Mouse (Mus musculus) E14TG2a.4 (cell line): ENCODE data around the gene Dgki.
A peak's percentile ranks its signal among the peaks of the same experiment; 100 is the strongest.

Source experiments
- H3K27me3 ChIP-seq: 2 replicates; pipeline ENCODE4 v1.6.1; 2014; ENCODE audit warnings: low read length, control low read depth; ENCODE audit not compliant: insufficient read depth
- H3K36me3 ChIP-seq: 2 replicates; pipeline ENCODE4 v1.6.1; 2014; ENCODE audit warnings: low read length, control low read depth; ENCODE audit not compliant: insufficient read depth
- H3K4me1 ChIP-seq: replicated peaks from 2 replicates; pipeline ENCODE4 v1.6.1; 2014; ENCODE audit warnings: low read depth, low read length, control low read depth
- H3K4me3 ChIP-seq: replicated peaks from 2 replicates; pipeline ENCODE4 v1.5.1; 2014; ENCODE audit warnings: mild to moderate bottlenecking, low read length
- H3K9me3 ChIP-seq: 2 replicates; pipeline ENCODE4 v1.6.1; 2014; ENCODE audit warnings: low read length, control low read depth
- CTCF ChIP-seq: conservative IDR thresholded peaks from 2 replicates; pipeline ENCODE4 v1.5.1; 2014; ENCODE audit warnings: low read length
- NANOG ChIP-seq: IDR thresholded peaks from 2 replicates; pipeline ENCODE4 v1.6.1; 2014; ENCODE audit warnings: borderline replicate concordance, low read length, mixed read lengths
- POU5F1 ChIP-seq: IDR thresholded peaks from 2 replicates; pipeline ENCODE4 v1.6.1; 2014; ENCODE audit warnings: low read length, borderline replicate concordance

Gene Dgki

DNA sequence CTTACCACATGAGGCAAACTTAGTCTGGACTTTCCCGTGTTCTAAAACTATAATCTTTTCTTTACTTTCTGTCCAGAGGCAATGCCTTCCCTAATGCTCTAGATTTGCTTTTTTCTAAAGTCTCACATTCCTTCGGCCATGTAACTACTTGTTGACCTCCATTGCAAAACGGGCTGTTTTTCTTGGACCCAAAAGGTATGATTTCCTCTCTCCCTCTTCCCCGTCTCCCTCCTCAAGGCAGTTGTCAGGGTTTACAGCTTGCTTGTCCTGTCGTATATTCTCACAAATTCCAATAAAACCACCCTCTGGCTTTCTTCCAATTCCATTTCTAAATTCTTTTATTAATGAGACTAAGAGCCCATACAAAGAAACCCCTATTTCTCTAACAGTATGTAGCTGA is 199.6 kb downstream of the Dgki start:
- Histone ChIP-seq H3K9me3 (peaks cover 14% of the 10 kb centered on the region), H3K36me3 (no peaks in the 10 kb centered on the region), H3K27me3 (0 out of 2 replicates have a peak, but pooled peaks cover 4% of the 10 kb centered on the region), H3K4me1 (peaks cover 5% of the 10 kb centered on the region), H3K4me3 (no peak overlapping the region)
- TF ChIP-seq POU5F1 (no peak), NANOG (no peak), CTCF (no peak)

- TF ChIP-seq NANOG: no peak
- peak; percentile 56 for TF ChIP-seq CTCF
- peaks cover 5% of the 10 kb centered on the region for H3K4me1 ChIP-seq
- H3K36me3 ChIP-seq: no peaks in the 10 kb centered on the region
- H3K9me3 ChIP-seq: no peaks in the 10 kb centered on the region
- no peak overlapping the region for H3K4me3 ChIP-seq
- 0 out of 2 replicates have a peak, but pooled peaks cover 4% of the 10 kb centered on the region for H3K27me3 ChIP-seq
Measured at GRCm38 (mm10) chr6:37097356-37098155, 202.4 kb downstream of the Dgki start.

DNA sequence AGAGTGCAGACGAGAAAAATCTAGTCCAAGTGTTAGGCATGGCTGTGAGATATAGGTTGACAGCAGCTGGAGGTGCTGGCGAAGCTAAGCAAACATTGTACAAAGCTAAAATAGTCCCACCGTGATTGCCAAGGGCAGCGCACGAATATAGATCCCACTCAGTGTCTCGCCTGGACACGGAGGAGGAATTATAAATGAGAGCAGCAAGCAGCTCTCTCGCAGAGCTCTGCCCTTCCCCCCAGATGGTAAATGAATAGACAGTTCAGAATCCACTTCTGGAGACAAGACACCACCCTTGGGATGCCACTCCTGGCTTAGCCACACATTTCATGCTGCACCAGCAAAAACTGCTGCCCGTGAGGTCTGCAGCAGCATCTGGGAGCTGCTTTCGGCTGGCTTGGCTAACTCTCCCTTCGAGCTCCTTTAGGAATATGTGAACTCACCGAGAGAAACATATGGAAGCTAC is 203.1 kb downstream of the Dgki start:
- TF ChIP-seq NANOG (no peak), POU5F1 (no peak)
- H3K27me3 ChIP-seq: 0 out of 2 replicates have a peak, but pooled peaks cover 4% of the 10 kb centered on the region
- H3K4me1 ChIP-seq: peaks cover 5% of the 10 kb centered on the region
- no peak overlapping the region for H3K4me3 ChIP-seq
- no peaks in the 10 kb centered on the region for H3K9me3 ChIP-seq
- H3K36me3 ChIP-seq: no peaks in the 10 kb centered on the region

- no peaks in the 10 kb centered on the region for H3K36me3 ChIP-seq
- no peaks in the 10 kb centered on the region for H3K27me3 ChIP-seq
- H3K9me3 ChIP-seq: no peaks in the 10 kb centered on the region
- H3K4me1 ChIP-seq: peaks cover 3% of the 10 kb centered on the region; the same call in 1 of the 2 replicates
- H3K4me3 ChIP-seq: no peak overlapping the region
- TF ChIP-seq CTCF: no peak
Measured at GRCm38 (mm10) chr6:37089148-37090111, 210.6 kb downstream of the Dgki start.

- Histone ChIP-seq H3K27me3 (no peaks in the 10 kb centered on the region), H3K9me3 (no peaks in the 10 kb centered on the region), H3K4me1 (0 out of 2 replicates have a peak, but pooled peaks cover 3% of the 10 kb centered on the region), H3K36me3 (no peaks in the 10 kb centered on the region), H3K4me3 (no peak overlapping the region)
- TF ChIP-seq CTCF: no peak
- no peak for TF ChIP-seq NANOG
- no peak for TF ChIP-seq POU5F1
Measured at GRCm38 (mm10) chr6:37082990-37083389, 217.0 kb downstream of the Dgki start.

DNA sequence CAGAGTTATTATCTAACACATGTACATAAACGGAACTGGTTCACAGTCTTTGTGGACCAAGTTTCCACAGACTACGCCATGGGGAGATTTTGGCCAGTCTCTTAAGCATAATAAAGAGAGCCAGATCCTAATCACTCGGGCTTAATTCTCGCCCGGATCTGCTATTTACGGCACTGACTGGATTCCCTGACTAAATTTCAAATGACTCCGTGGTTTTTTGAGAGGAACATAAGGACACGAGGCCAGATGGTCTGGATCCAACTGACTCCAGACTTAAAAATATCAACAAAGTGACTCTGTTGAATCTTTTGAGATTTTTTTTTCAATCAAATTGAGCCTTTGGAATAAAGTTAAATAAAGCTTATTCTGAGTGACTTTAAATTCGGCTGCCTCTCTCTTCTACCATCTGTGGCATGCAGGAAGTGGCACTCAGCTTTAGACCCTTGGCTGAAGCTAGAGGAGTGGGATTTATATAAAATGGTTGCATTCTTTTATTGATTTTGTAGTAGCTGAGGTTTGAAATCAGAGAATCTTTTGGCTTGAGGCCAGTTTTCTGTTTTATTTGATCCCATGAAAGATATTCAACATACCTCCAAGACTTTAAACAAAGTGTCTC is 227.5 kb downstream of the Dgki start:
- no peaks in the 10 kb centered on the region for H3K4me1 ChIP-seq
- H3K9me3 ChIP-seq: peaks cover 5% of the 10 kb centered on the region; the same call in 1 of the 2 replicates
- no peaks in the 10 kb centered on the region for H3K36me3 ChIP-seq
- H3K27me3 ChIP-seq: no peaks in the 10 kb centered on the region
- no peak overlapping the region for H3K4me3 ChIP-seq
- TF ChIP-seq NANOG: no peak
- no peak for TF ChIP-seq CTCF
- no peak for TF ChIP-seq POU5F1

GRCm38 (mm10) chr6:37069836-37070600 is 230.0 kb downstream of the Dgki start:
- Histone ChIP-seq H3K9me3 (peaks cover 5% of the 10 kb centered on the region; the same call in 1 of the 2 replicates), H3K4me3 (no peak overlapping the region), H3K36me3 (no peaks in the 10 kb centered on the region), H3K27me3 (no peaks in the 10 kb centered on the region), H3K4me1 (no peaks in the 10 kb centered on the region)
- TF ChIP-seq NANOG (no peak), CTCF (no peak), POU5F1 (no peak)

GRCm38 (mm10) chr6:37068737-37069136 is 231.2 kb downstream of the Dgki start:
- no peak overlapping the region for H3K4me3 ChIP-seq
- H3K4me1 ChIP-seq: no peaks in the 10 kb centered on the region
- peaks cover 5% of the 10 kb centered on the region; the same call in 1 of the 2 replicates for H3K9me3 ChIP-seq
- no peaks in the 10 kb centered on the region for H3K27me3 ChIP-seq
- no peaks in the 10 kb centered on the region for H3K36me3 ChIP-seq
- TF ChIP-seq POU5F1: no peak
- no peak for TF ChIP-seq NANOG
- no peak for TF ChIP-seq CTCF
